Mouse (Mus musculus) liver, embryonic 14.5 days (tissue): Measurements from ENCODE around the gene Nsf. TPM values are rescaled to one million over a fixed set of nuclear protein-coding genes. Genes with fewer than 3 reads are reported as not detected.

Source experiments
- ATAC-seq: fragments of 200-750 bp; cut with Nextera tagmentation; 2 replicates; pipeline ENCODE4 v1.8.0; 2017; ENCODE audit warnings: moderate number of reproducible peaks, mild to moderate bottlenecking, moderate library complexity; ENCODE audit not compliant: insufficient read depth
- DNase-seq, 3 experiments: peaks; one replicate each; pipeline ENCODE4 v3.0.0-alpha.2; 2012 to 2013; ENCODE audit warnings: low read depth in 3 of 3, low spot score in 3 of 3
- H3K27ac ChIP-seq: fragments of 300-500 bp; sonication (generic); 2 replicates; pipeline ENCODE4 v1.5.1; 2014; ENCODE audit warnings: moderate library complexity, mild to moderate bottlenecking, control low read depth, inconsistent platforms
- H3K27me3 ChIP-seq: fragments of 300-500 bp; sonication (generic); 2 replicates; pipeline ENCODE4 v1.6.1; 2014; ENCODE audit warnings: mild to moderate bottlenecking, low read length, moderate library complexity; ENCODE audit not compliant: control insufficient read depth, insufficient read depth
- H3K36me3 ChIP-seq: fragments of 300-500 bp; sonication (generic); replicated peaks from 2 replicates; pipeline ENCODE4 v1.6.1; 2014; ENCODE audit warnings: low read depth; ENCODE audit not compliant: control insufficient read depth, insufficient read depth
- H3K4me1 ChIP-seq, 2 experiments: fragments of 200-500 bp in 1 of 2; fragments of 300-500 bp in 1 of 2; sonication (generic) in 1 of 2; replicated peaks; 2 replicates each; pipeline ENCODE4 v1.6.1; 2012 to 2014; ENCODE audit warnings: antibody characterized with exemption in 1 of 2, inconsistent platforms in 1 of 2, low read length in 1 of 2; ENCODE audit not compliant: control insufficient read depth in 2 of 2, insufficient read depth in 2 of 2
- H3K4me2 ChIP-seq: fragments of 300-500 bp; sonication (generic); 2 replicates; pipeline ENCODE4 v1.6.1; 2014; ENCODE audit warnings: low read depth, mild to moderate bottlenecking, control low read depth, moderate library complexity
- H3K4me3 ChIP-seq, 2 experiments: fragments of 200-500 bp in 1 of 2; fragments of 300-500 bp in 1 of 2; sonication (generic) in 1 of 2; 2 replicates each; pipeline ENCODE4 v1.5.1; 2012 to 2014; ENCODE audit warnings: low read depth in 2 of 2, low read length in 2 of 2, mild to moderate bottlenecking in 2 of 2, control low read depth in 1 of 2, inconsistent platforms in 1 of 2, moderate library complexity in 1 of 2; ENCODE audit not compliant: insufficient read depth in 1 of 2
- H3K9ac ChIP-seq: fragments of 300-500 bp; sonication (generic); replicated peaks from 2 replicates; pipeline ENCODE4 v1.6.1; 2014; ENCODE audit warnings: mild to moderate bottlenecking, control low read depth, moderate library complexity
- H3K9me3 ChIP-seq: fragments of 300-500 bp; sonication (generic); 2 replicates; pipeline ENCODE4 v1.6.1; 2016; ENCODE audit warnings: low read length, mixed read lengths; ENCODE audit not compliant: control insufficient read depth
- CTCF ChIP-seq: IDR thresholded peaks from 2 replicates; pipeline ENCODE4 v1.5.1; 2016; ENCODE audit warnings: antibody characterized with exemption, low read depth, control low read depth
- EP300 ChIP-seq: IDR thresholded peaks from 2 replicates; pipeline ENCODE4 v1.6.1; 2016; ENCODE audit warnings: antibody characterized with exemption, low read depth
- WGBS: fragments of 180-500 bp; shearing (Covaris S2); extraction: QIAGEN DNeasy Blood & Tissue Kit; methylation state at CpG from one replicate; pipeline ENCODE4 v1.1.7; 2014; ENCODE audit not compliant: insufficient replicate concordance; 5-methylcytosine and 5-hydroxymethylcytosine counted together
- polyA plus RNA-seq, 2 experiments: library from polyadenylated mRNA; depleted of rRNA in 1 of 2; stranded (reverse) in 1 of 2; unstranded in 1 of 2; fragments of >200 nt; fragmentation: Nextera tagmentation in 1 of 2; extraction: Ambion mirVana in 1 of 2; gene quantifications; 2 replicates each; pipeline versions ENCODE4 v1.2.1 to v1.2.3; 2012 to 2014

Gene Nsf
- polyA plus RNA-seq, 2 experiments = 12.9 to 19.9 TPM

- ATAC-seq = no peak
- no peak for DNase-seq
- Histone ChIP-seq H3K4me1 (no peaks in the 10 kb centered on the region), H3K9ac (no peak within 1 kb of the TSS), H3K4me3 (no peak within 1 kb of the TSS), H3K36me3 (no peaks in the 10 kb centered on the region), H3K27me3 (peaks cover 63% of the 10 kb centered on the region), H3K4me2 (no peak within 1 kb of the TSS), H3K9me3 (no peaks in the 10 kb centered on the region), H3K27ac (no peak within 1 kb of the TSS)
- under 1% methylated on average over 60 of the region's 60 CpGs for WGBS
- no peak for TF ChIP-seq EP300
- TF ChIP-seq CTCF = no peak
Observed at GRCm38 (mm10) chr11:103773387-103774227, 180.2 kb downstream of the Nsf start, which contains the start of gene Wnt3. TSS of gene Wnt3 (plus strand) at chr11:103774150.

DNA sequence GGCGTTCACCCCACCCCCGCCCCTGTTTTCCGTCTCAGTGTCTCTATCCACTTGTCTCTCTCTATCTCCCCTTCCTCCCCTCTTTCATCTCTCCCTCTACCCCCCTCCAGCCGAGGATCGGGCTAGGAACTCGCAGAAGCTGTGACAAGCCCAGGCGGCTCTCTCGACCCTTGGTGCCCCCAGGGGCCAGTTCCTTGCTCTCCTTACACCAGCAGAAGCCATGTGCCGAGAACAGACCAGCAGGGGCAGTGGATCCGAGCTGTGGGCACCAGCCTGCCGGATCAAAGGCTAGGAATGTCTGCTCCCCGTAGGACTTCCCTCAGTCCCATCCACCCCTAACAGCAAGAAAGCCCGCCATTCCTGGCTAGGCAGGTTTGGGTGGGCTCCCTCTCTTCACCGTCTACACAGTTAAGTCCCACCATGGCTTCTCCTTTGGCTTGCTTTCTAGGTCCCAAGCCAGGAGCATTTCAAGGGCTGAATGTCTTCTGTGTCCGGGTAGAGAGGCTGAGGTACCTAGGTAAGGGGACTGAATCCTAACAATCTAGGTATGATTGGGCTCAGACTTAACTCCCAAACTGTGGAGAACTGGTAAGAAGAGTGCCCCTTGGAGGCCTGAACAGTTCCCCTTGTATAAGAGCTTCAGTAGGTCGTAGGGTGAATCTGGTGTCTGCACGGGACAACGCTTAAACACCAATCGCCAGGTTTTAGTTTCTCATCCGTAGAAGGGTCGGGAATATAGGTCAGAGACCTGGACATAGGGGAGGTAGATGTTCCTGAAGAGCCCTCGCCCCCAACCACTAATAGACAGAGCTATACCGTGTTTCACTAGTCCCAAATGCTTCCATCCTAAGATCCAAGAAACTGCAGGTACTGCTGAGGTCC lies 181.1 kb downstream of the Nsf start:
- DNase-seq (no peak), ATAC-seq (no peak)
- Histone ChIP-seq H3K4me1 (no peaks in the 10 kb centered on the region), H3K4me2 (no peak overlapping the region), H3K9me3 (no peaks in the 10 kb centered on the region), H3K9ac (no peak overlapping the region), H3K27ac (no peak overlapping the region), H3K4me3 (no peak overlapping the region), H3K36me3 (no peaks in the 10 kb centered on the region), H3K27me3 (peaks cover 63% of the 10 kb centered on the region)
- WGBS = 2% methylated on average over 23 of the region's 23 CpGs
- TF ChIP-seq CTCF (no peak), EP300 (no peak)

Other genes with a start within 250 kb of the Nsf start
- 0.01 TPM in 2 replicates for gene Wnt9b, start 204.2 kb downstream of the Nsf start, polyA plus RNA-seq (2012; rRNA removed)
- gene Wnt9b, start 204.2 kb downstream of the Nsf start, polyA plus RNA-seq (2014; fragmentation: Nextera tagmentation; extraction: Ambion mirVana) = 0.05 TPM in 1 of 2 replicates, not detected in the other
- 0.01 TPM in 2 replicates for gene Wnt3, start 179.9 kb downstream of the Nsf start, polyA plus RNA-seq (2012; rRNA removed)
- gene Wnt3, start 179.9 kb downstream of the Nsf start, polyA plus RNA-seq (2014; fragmentation: Nextera tagmentation; extraction: Ambion mirVana) = not detected in 2 replicates
- gene Arf2, start 12.7 kb upstream of the Nsf start, polyA plus RNA-seq (2012; rRNA removed) = 8.3 and 12.1 TPM in 2 replicates
- gene Arf2, start 12.7 kb upstream of the Nsf start, polyA plus RNA-seq (2014; fragmentation: Nextera tagmentation; extraction: Ambion mirVana) = 17.5 and 21.0 TPM in 2 replicates
- gene Crhr1, start 178.8 kb upstream of the Nsf start, polyA plus RNA-seq (2012; rRNA removed) = not detected in 2 replicates
- gene Crhr1, start 178.8 kb upstream of the Nsf start, polyA plus RNA-seq (2014; fragmentation: Nextera tagmentation; extraction: Ambion mirVana) = not detected in 2 replicates
- gene Sppl2c, start 232.3 kb upstream of the Nsf start, polyA plus RNA-seq (2012; rRNA removed) = not detected in 2 replicates
- not detected in 2 replicates for gene Sppl2c, start 232.3 kb upstream of the Nsf start, polyA plus RNA-seq (2014; fragmentation: Nextera tagmentation; extraction: Ambion mirVana)